Mouse (Mus musculus) E14TG2a.4 (cell line): ENCODE measurements around the gene Pip5k1a.

Experiments used
- CTCF ChIP-seq: conservative IDR thresholded peaks from 2 replicates; pipeline ENCODE4 v1.5.1; 2014; ENCODE audit warnings: low read length
- POU5F1 ChIP-seq: IDR thresholded peaks from 2 replicates; pipeline ENCODE4 v1.6.1; 2014; ENCODE audit warnings: low read length, borderline replicate concordance

- no peak for TF ChIP-seq CTCF
- no peak for TF ChIP-seq POU5F1
Observed at GRCm38 (mm10) chr3:95043251-95043650, 63.5 kb downstream of the Pip5k1a start.
